Comparison of ENCODE assay signal across 8 mouse cellular contexts in genomic region chr4:132352739-132353138, GRCm38 (mm10). TPM values are rescaled to one million over a fixed set of nuclear protein-coding genes. Genes with fewer than 3 reads are reported as not detected.
A peak's percentile ranks its signal among the peaks of the same experiment; 100 is the strongest.
DNase-seq lines count a peak whose midpoint lies in the region; ATAC-seq and TF ChIP-seq lines count a peak whose summit lies in the region.

No protein-coding gene starts in this region.

- H3K4me3 ChIP-seq in cerebellum, adult 2 months (replicated peaks; ENCODE audit: insufficient read depth, low read depth, low read length): peak overlapping the region; percentile 68
- H3K4me3 ChIP-seq in hindbrain, embryonic 15.5 days: peak overlapping the region; percentile 87
- peak overlapping the region; percentile 82 for H3K4me3 ChIP-seq in liver, embryonic 15.5 days (replicated peaks)

- H3K36me3 ChIP-seq in hindbrain, embryonic 15.5 days: peaks cover 12% of the 10 kb centered on the region; the same call in 1 of the 2 replicates
- peaks cover 39% of the 10 kb centered on the region for H3K36me3 ChIP-seq in liver, embryonic 15.5 days (replicated peaks)

- peak overlapping the region; percentile 95 for H3K4me2 ChIP-seq in hindbrain, embryonic 15.5 days
- peak overlapping the region; percentile 81 for H3K4me2 ChIP-seq in liver, embryonic 15.5 days

- H3K9me3 ChIP-seq in hindbrain, embryonic 15.5 days: no peaks in the 10 kb centered on the region
- no peaks in the 10 kb centered on the region for H3K9me3 ChIP-seq in liver, embryonic 15.5 days (replicated peaks)

- peak; percentile 24 to 37 for DNase-seq in cerebellum, adult 2 months
- DNase-seq in cerebellum, adult 11-12 months: no peak
- peak; percentile 19 to 25 for DNase-seq in B cell, adult 2 months
- peak; percentile 29 for DNase-seq in retina, postnatal 1 day
- no peak for DNase-seq in right cerebral cortex, postnatal 36 days (ENCODE audit: low spot score in 2 of 2)

- no peaks in the 10 kb centered on the region for H3K27me3 ChIP-seq in cerebellum, adult 2 months (ENCODE audit: control insufficient read depth, insufficient read depth, low read length)
- H3K27me3 ChIP-seq in hindbrain, embryonic 15.5 days: no peaks in the 10 kb centered on the region
- H3K27me3 ChIP-seq in liver, embryonic 15.5 days: no peaks in the 10 kb centered on the region

- WGBS in cerebellum, adult 2 months: under 1% methylated on average over 14 of the region's 14 CpGs
- WGBS in hindbrain, embryonic 15.5 days: under 1% methylated on average over 14 of the region's 14 CpGs
- 0% methylated on average over 14 of the region's 14 CpGs for WGBS in liver, embryonic 15.5 days (ENCODE audit: insufficient replicate concordance)

- H3K9ac ChIP-seq in hindbrain, embryonic 15.5 days: peak overlapping the region; percentile 89
- peak overlapping the region; percentile 88 for H3K9ac ChIP-seq in liver, embryonic 15.5 days

- peak; percentile 32; the same call in 1 of the 2 replicates for ATAC-seq in erythroblast, adult 5-6 weeks (replicated peaks; ENCODE audit: low FRiP score, poor library complexity, severe bottlenecking)
- no peak for ATAC-seq in hindbrain, embryonic 15.5 days (ENCODE audit: low FRiP score, low read depth)
- no peak for ATAC-seq in liver, embryonic 15.5 days (ENCODE audit: insufficient read depth)

- no peak for TF ChIP-seq POLR2A in cerebellum, adult 2 months (IDR thresholded peaks at IDR 0.05; ENCODE audit: borderline replicate concordance, insufficient read depth, low read length)

- H3K4me1 ChIP-seq in cerebellum, adult 2 months (ENCODE audit: control insufficient read depth, insufficient read depth, low read length): no peaks in the 10 kb centered on the region
- peaks cover 24% of the 10 kb centered on the region for H3K4me1 ChIP-seq in hindbrain, embryonic 15.5 days (replicated peaks)
- H3K4me1 ChIP-seq in liver, embryonic 15.5 days (replicated peaks): peaks cover 68% of the 10 kb centered on the region

- TF ChIP-seq CTCF in cerebellum, adult 2 months (IDR thresholded peaks at IDR 0.05; ENCODE audit: borderline replicate concordance, insufficient read depth, low read depth, low read length): no peak

- no peak overlapping the region; the same call in 1 of the 2 replicates for H3K27ac ChIP-seq in cerebellum, adult 2 months (ENCODE audit: insufficient read depth, low read length)
- peak overlapping the region; percentile 95 for H3K27ac ChIP-seq in hindbrain, embryonic 15.5 days (replicated peaks)
- H3K27ac ChIP-seq in liver, embryonic 15.5 days (replicated peaks): peak overlapping the region; percentile 94

RNA-seq across cellular contexts. Expression of gene Rcc1, which starts 0.7 kb away (rescaled TPM):
- polyA plus RNA-seq in cerebellum, adult 2 months (2012; rRNA removed): 8.4 and 9.6 TPM in 2 replicates
- total RNA-seq in erythroblast, adult 5-6 weeks (2015; ENCODE audit: low replicate concordance): 5.6 and 16.1 TPM in 2 replicates
- total RNA-seq in erythroblast, adult 5-6 weeks (2017; ENCODE audit: low replicate concordance): 12.4 and 17.8 TPM in 2 replicates
- polyA plus RNA-seq in hindbrain, embryonic 15.5 days (2015; fragmentation: Nextera tagmentation; extraction: Ambion mirVana): 35.4 and 40.3 TPM in 2 replicates
- 48.0 and 54.5 TPM in 2 replicates for polyA plus RNA-seq in liver, embryonic 15.5 days (2015; fragmentation: Nextera tagmentation; extraction: Ambion mirVana)

RNA-seq across cellular contexts. Expression of gene Trnau1ap, which starts 23.4 kb away (rescaled TPM):
- 17.9 and 19.1 TPM in 2 replicates for polyA plus RNA-seq in cerebellum, adult 2 months (2012; rRNA removed)
- 11.9 and 12.5 TPM in 2 replicates for total RNA-seq in erythroblast, adult 5-6 weeks (2015; ENCODE audit: low replicate concordance)
- total RNA-seq in erythroblast, adult 5-6 weeks (2017; ENCODE audit: low replicate concordance): 12.4 and 13.2 TPM in 2 replicates
- 71.9 and 80.2 TPM in 2 replicates for polyA plus RNA-seq in hindbrain, embryonic 15.5 days (2015; fragmentation: Nextera tagmentation; extraction: Ambion mirVana)
- 28.7 and 34.2 TPM in 2 replicates for polyA plus RNA-seq in liver, embryonic 15.5 days (2015; fragmentation: Nextera tagmentation; extraction: Ambion mirVana)

RNA-seq across cellular contexts. Expression of gene Rab42, which starts 49.6 kb away (rescaled TPM):
- 2.2 and 3.1 TPM in 2 replicates for polyA plus RNA-seq in cerebellum, adult 2 months (2012; rRNA removed)
- not detected in 2 replicates for total RNA-seq in erythroblast, adult 5-6 weeks (2015; ENCODE audit: low replicate concordance)
- not detected in 2 replicates for total RNA-seq in erythroblast, adult 5-6 weeks (2017; ENCODE audit: low replicate concordance)
- polyA plus RNA-seq in hindbrain, embryonic 15.5 days (2015; fragmentation: Nextera tagmentation; extraction: Ambion mirVana): 3.1 and 3.4 TPM in 2 replicates
- polyA plus RNA-seq in liver, embryonic 15.5 days (2015; fragmentation: Nextera tagmentation; extraction: Ambion mirVana): 0.52 and 0.54 TPM in 2 replicates

Comparison
In these comparisons a context has a peak if more than half of its experiments do, and no peak if none do; other contexts are left out.
1. DNase-seq: peak in cerebellum, adult 2 months (2 of 2), B cell, adult 2 months (2 of 2) and retina, postnatal 1 day (single experiment); none in cerebellum, adult 11-12 months (single experiment) and right cerebral cortex, postnatal 36 days (0 of 2).
2. Peak in every context shown above with its lines, with median percentiles within 50 percentile points of each other: H3K4me3 ChIP-seq.